Mouse (Mus musculus) heart, adult 18-20 months (tissue): Measurements from ENCODE around the gene Krt25. TPM values are rescaled to one million over a fixed set of nuclear protein-coding genes. Genes with fewer than 3 reads are reported as not detected.

Source experiments
- DNase-seq, 2 experiments: peaks; one replicate each; pipeline ENCODE4 v3.0.0; 2021 to 2022; ENCODE audit warnings: mixed read lengths in 1 of 2
- long read RNA-seq, 2 experiments: library from polyadenylated mRNA; stranded (forward); transcript quantifications; one replicate each; pipeline ENCODE4 v2.0.0; 2021
- total RNA-seq, 2 experiments: library from RNA; stranded (reverse); gene quantifications; 2 replicates each; pipeline ENCODE4 v1.2.3; 2021

Krt25 gene
- total RNA-seq: not detected
- long read RNA-seq, experiment 1: 0 reads
- long read RNA-seq, experiment 2: 0 reads

GRCm38 (mm10) chr11:99322851-99323250 lies at the start of gene Krt25:
Krt25 (minus strand) TSS chr11:99322951.
- DNase-seq: no peak

GRCm38 (mm10) chr11:99369853-99370451 lies 47.2 kb upstream of the Krt25 start:
- no peak for DNase-seq

- no peak for DNase-seq
Measured at GRCm38 (mm10) chr11:99369229-99369628, 46.5 kb upstream of the Krt25 start.

GRCm38 (mm10) chr11:99366791-99367190 lies 44.0 kb upstream of the Krt25 start:
- DNase-seq: no peak

GRCm38 (mm10) chr11:99364412-99364811 lies 41.7 kb upstream of the Krt25 start:
- DNase-seq: peak in 1 of 2 experiments; percentile 15

- no peak for DNase-seq
Measured at GRCm38 (mm10) chr11:99361423-99361822, 38.7 kb upstream of the Krt25 start.

GRCm38 (mm10) chr11:99351004-99351403 lies 28.3 kb upstream of the Krt25 start, which contains the start of gene Krt27:
Krt27 (minus strand) TSS chr11:99351104.
- no peak for DNase-seq

GRCm38 (mm10) chr11:99339299-99339847 lies 16.6 kb upstream of the Krt25 start:
- DNase-seq: no peak

- no peak for DNase-seq
Measured at GRCm38 (mm10) chr11:99337866-99338265, 15.1 kb upstream of the Krt25 start, which contains the start of gene Krt26. Krt26 (minus strand) TSS chr11:99337966.

GRCm38 (mm10) chr11:99333426-99333825 lies 10.7 kb upstream of the Krt25 start:
- DNase-seq: no peak

- no peak for DNase-seq
Measured at GRCm38 (mm10) chr11:99329655-99330054, 6.9 kb upstream of the Krt25 start.

GRCm38 (mm10) chr11:99321094-99321493 lies 1.7 kb downstream of the Krt25 start:
- DNase-seq: no peak

- peak in 1 of 2 experiments; percentile 0 for DNase-seq
Measured at GRCm38 (mm10) chr11:99319127-99319526, 3.6 kb downstream of the Krt25 start.

- no peak for DNase-seq
Measured at GRCm38 (mm10) chr11:99316543-99316942, 6.2 kb downstream of the Krt25 start.

- no peak for DNase-seq
Measured at GRCm38 (mm10) chr11:99314594-99314993, 8.2 kb downstream of the Krt25 start.

GRCm38 (mm10) chr11:99310882-99311281 lies 11.9 kb downstream of the Krt25 start:
- peak in 1 of 2 experiments; percentile 2 for DNase-seq

- DNase-seq: peak; percentile 42 to 74
Measured at GRCm38 (mm10) chr11:99307579-99307978, 15.2 kb downstream of the Krt25 start.

- DNase-seq: no peak
Measured at GRCm38 (mm10) chr11:99295039-99295438, 27.7 kb downstream of the Krt25 start.

- peak; percentile 31 to 47 for DNase-seq
Measured at GRCm38 (mm10) chr11:99292846-99293245, 29.9 kb downstream of the Krt25 start.

GRCm38 (mm10) chr11:99284833-99285312 lies 37.9 kb downstream of the Krt25 start, which contains the start of gene Krt24:
Krt24 (minus strand) TSS chr11:99285262.
- DNase-seq: no peak

- DNase-seq: no peak
Measured at GRCm38 (mm10) chr11:99284011-99284410, 38.7 kb downstream of the Krt25 start.

GRCm38 (mm10) chr11:99283334-99283733 lies 39.4 kb downstream of the Krt25 start:
- DNase-seq: no peak

GRCm38 (mm10) chr11:99281116-99281515 lies 41.6 kb downstream of the Krt25 start:
- no peak for DNase-seq

GRCm38 (mm10) chr11:99279986-99280385 lies 42.8 kb downstream of the Krt25 start:
- no peak for DNase-seq
